Mouse (Mus musculus) testis, postnatal 14 days (tissue): ENCODE measurements around the gene Atp8b4.

Source experiments
- DNase-seq: peaks from one replicate; pipeline ENCODE4 v3.0.0; 2021; ENCODE audit warnings: low spot score

The Atp8b4 gene

DNA sequence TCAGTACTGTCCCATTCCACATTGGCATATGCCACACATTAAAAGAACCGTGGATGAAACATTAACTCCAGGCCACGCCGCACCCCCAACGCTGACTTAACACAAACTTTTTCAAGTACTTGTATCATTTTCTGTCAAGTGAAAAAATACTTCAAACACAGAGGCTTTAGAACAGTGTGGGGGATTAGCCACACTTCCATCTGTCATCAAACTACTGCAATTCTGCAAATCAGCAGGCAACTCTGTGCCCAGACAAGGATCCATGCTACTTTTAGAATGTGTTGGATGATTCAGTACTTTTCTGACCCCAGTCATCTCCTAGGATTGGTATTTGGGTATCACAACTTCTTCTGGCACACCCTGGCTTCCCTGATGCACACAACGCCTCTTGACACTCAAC, 212.5 kb downstream of the Atp8b4 start:
- DNase-seq = no peak

DNA sequence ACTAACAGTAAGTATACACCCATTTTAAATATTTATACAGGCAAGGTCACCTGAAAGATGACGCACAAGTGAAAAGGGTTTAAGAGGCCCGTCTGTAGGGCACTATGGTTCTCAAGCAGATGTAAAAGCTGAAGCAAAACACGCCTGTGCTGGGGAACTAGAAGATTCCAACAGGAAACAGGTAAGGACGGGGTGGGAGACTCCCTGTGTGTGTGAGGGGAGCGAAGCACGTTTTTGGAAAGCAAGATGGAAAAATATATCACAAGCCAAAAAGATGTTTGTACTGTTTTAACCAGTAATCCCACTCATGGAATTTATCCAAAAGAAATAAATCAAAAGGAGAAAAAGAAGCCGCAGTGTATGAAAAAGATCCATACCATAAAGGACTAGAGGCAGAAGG, 214.1 kb downstream of the Atp8b4 start:
- DNase-seq = no peak

DNA sequence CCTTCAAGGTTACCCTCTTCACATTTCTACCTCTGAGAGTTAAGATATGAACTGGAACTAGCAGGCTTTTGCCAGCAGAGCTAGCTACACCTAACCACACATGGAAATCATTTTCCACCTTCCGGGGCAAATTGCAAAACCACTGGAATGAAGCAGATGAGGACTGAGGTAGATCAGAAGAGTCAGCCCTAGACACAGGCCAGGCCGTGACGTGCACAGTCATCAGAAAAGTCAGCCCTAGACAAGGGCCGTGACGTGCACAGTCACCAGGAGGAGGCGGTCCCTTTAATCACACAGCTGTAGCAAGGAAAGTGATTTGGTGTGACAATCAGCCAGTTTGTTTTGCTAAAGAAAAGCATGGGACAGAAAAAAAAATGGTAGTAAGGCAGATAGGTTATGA, 216.4 kb downstream of the Atp8b4 start:
- no peak for DNase-seq

- DNase-seq = no peak
Observed at GRCm38 (mm10) chr2:126283086-126283485, 217.4 kb downstream of the Atp8b4 start.

GRCm38 (mm10) chr2:126275511-126275910, 225.0 kb downstream of the Atp8b4 start:
- no peak for DNase-seq

DNA sequence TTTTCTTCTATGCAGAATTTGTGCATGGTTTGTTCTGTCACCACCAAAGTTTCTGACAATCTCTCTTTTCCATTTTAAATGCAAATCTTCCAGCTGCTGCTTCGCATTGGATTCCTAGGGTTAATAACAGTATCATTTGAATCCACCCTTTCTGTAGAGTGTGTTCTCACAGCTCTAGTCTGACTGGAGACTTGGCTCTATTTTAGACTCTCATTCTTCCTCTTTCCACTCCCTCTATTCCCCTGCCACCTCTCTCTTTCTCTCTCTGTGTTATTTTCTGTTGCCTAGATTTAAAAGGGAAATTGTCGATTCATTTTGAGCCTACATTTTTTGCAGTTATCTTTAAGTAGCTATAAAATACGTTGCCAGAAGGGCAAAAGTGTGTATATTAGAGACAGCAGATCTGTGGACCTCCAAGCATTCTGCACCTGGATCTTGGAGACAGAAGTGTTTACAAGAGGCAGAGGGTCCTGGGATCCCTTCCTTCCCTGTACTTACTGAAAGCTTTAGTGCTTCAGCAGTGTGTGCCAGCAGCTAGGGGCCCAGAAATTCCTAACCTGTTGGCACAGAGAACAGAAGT, 225.6 kb downstream of the Atp8b4 start:
- no peak for DNase-seq

- no peak for DNase-seq
Observed at GRCm38 (mm10) chr2:126274311-126274710, 226.2 kb downstream of the Atp8b4 start.
